Comparison of ENCODE assay signal across 13 mouse cellular contexts in genomic region chr15:96319335-96319734, GRCm38 (mm10). TPM values are rescaled to one million over a fixed set of nuclear protein-coding genes. Genes with fewer than 3 reads are reported as not detected.
A peak's percentile ranks its signal among the peaks of the same experiment; 100 is the strongest.
DNase-seq lines count a peak whose midpoint lies in the region; TF ChIP-seq lines count a peak whose summit lies in the region.
"Had no signal": no experiment of that assay in that cellular context is flagged by ENCODE, and none has a peak within 500 bp of the region (broad histone marks: within the 10 kb centered on the region; RNA-seq: fewer than 3 reads in every experiment).

No protein-coding gene starts in this region.

- DNase-seq in layer of hippocampus, adult 2 months (ENCODE audit: low spot score in 2 of 2), result no peak
- no peak for DNase-seq in layer of hippocampus, postnatal 25 days (ENCODE audit: extremely low spot score in 1 of 2, low spot score in 1 of 2)
- peak; percentile 73 for DNase-seq in brain, adult 2 months (ENCODE audit: low read depth, low spot score)
- peak; percentile 49 to 59 for DNase-seq in cerebellum, adult 18-20 months
- peak; percentile 43 for DNase-seq in thymus, postnatal 0 days (ENCODE audit: low spot score)
- no peak for DNase-seq in heart, postnatal 10 days
- DNase-seq in heart, postnatal 36 days, result no peak
- DNase-seq: embryo, embryonic 11 days; left cerebral cortex, postnatal 4 days; lung, postnatal 14 days; right cerebral cortex, adult 18-20 months had no signal

- no peak overlapping the region for H3K27ac ChIP-seq in layer of hippocampus, adult 2 months
- H3K27ac ChIP-seq: liver, embryonic 14.5 days; stomach, postnatal 0 days had no signal

- H3K4me3 ChIP-seq in layer of hippocampus, adult 2 months, result no peak overlapping the region

- TF ChIP-seq CTCF in layer of hippocampus, adult 2 months (conservative IDR thresholded peaks at IDR 0.05), result peak; percentile 59

- intact Hi-C loops in heart, postnatal 10 days (cut with DNase I), result no loop called here
- intact Hi-C loops in heart, postnatal 36 days (cut with DNase I), result no loop called here

RNA-seq across cellular contexts. Expression of gene Arid2, which starts 32.0 kb away (rescaled TPM):
- 10 to 100 TPM; 34.9 to 36.6 TPM for total RNA-seq in layer of hippocampus, adult 2 months (2021)
- total RNA-seq in layer of hippocampus, postnatal 25 days (2021), result 10 to 100 TPM; 32.0 to 37.1 TPM
- polyA plus RNA-seq in thymus, postnatal 0 days (2015; fragmentation: Nextera tagmentation; extraction: Ambion mirVana), result 28.5 and 34.9 TPM in 2 replicates
- total RNA-seq in heart, postnatal 10 days (2021), result 10 to 100 TPM; 40.0 to 42.5 TPM
- total RNA-seq in heart, postnatal 36 days (2021), result 10 to 100 TPM; 23.8 to 25.7 TPM

Comparison
In these comparisons a context has a peak if more than half of its experiments do, and no peak if none do; other contexts are left out.
1. DNase-seq: peak in brain, adult 2 months (single experiment), cerebellum, adult 18-20 months (2 of 2) and thymus, postnatal 0 days (single experiment); none in layer of hippocampus, adult 2 months (0 of 2), layer of hippocampus, postnatal 25 days (0 of 2), heart, postnatal 10 days (0 of 2) and heart, postnatal 36 days (0 of 2).